In the genomic region with DNA sequence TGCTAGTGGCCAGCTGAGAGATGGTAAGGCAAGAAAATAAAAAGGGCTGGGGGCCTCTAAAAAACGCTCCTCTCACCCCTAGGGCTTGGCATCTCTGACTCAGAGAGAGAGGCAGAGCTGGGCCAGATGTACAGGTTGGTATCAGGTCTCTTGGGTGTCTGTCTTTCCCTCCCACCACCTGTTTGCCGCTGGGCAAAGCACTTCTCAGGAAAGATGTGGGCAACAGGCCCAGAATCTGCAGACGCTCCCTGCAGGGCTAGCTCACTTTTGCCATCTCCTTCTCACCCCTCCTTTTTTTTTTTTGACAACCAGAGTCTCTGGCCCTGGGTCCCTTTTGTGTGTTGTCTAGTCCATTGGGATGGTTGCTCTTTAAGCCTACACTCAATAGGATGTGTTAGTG, we compare ENCODE assay signal across 22 mouse cellular contexts. TPM values are rescaled to one million over a fixed set of nuclear protein-coding genes. Genes with fewer than 3 reads are reported as not detected.
A peak's percentile ranks its signal among the peaks of the same experiment; 100 is the strongest.
DNase-seq lines count a peak whose midpoint lies in the region; TF ChIP-seq lines count a peak whose summit lies in the region.
"Had no signal": no experiment of that assay in that cellular context is flagged by ENCODE, and none has a peak within 500 bp of the region (broad histone marks: within the 10 kb centered on the region; RNA-seq: fewer than 3 reads in every experiment).

No protein-coding gene starts in this region.

- dilution Hi-C loops in CH12.LX (cut with MboI; ENCODE audit: extremely low pct_ligation_motif_present, extremely low pct_unique_long_range_greater_than_20kb, low sequenced_read_pairs): no loop called here

- DNase-seq in cerebellum, adult 9-11 months: peak; percentile 56
- no peak for DNase-seq in cerebellum, postnatal 25 days
- DNase-seq in left cerebral cortex, postnatal 4 days: peak; percentile 57
- DNase-seq in left cerebral cortex, adult 2 months (ENCODE audit: extremely low spot score in 1 of 2, low spot score in 2 of 2): no peak
- no peak for DNase-seq in CH12.LX (ENCODE audit: extremely low read depth)
- no peak for DNase-seq in layer of hippocampus, adult 9-11 months
- DNase-seq in spleen, postnatal 4 days (ENCODE audit: low spot score in 2 of 2): no peak
- DNase-seq: adrenal gland, postnatal 14 days; cerebellum, postnatal 36 days; heart, postnatal 36 days; kidney, adult 8-10 months; kidney, postnatal 36 days; liver, embryonic 13.5 days; lung, postnatal 10 days; retina, postnatal 1 day had no signal

- no peak overlapping the region for H3K27ac ChIP-seq in left cerebral cortex, adult 2 months
- H3K27ac ChIP-seq in CH12.LX (ENCODE audit: insufficient read depth, low read depth): no peak overlapping the region
- peak overlapping the region; percentile 43 for H3K27ac ChIP-seq in embryonic fibroblast, embryonic 13.5 days (ENCODE audit: insufficient read depth, low read length)
- H3K27ac ChIP-seq: liver, embryonic 13.5 days had no signal

- peak; percentile 36; the same call in 1 of the 2 replicates for TF ChIP-seq EP300 in CH12.LX (IDR thresholded peaks at IDR 0.05; ENCODE audit: low read length)

- H3K4me1 ChIP-seq in CH12.LX (ENCODE audit: control insufficient read depth in 1 of 2, insufficient read depth in 2 of 2): peaks cover 12 to 41% of the 10 kb centered on the region in 2 experiments
- H3K4me1 ChIP-seq in embryonic fibroblast, embryonic 13.5 days (ENCODE audit: control insufficient read depth, insufficient read depth, low read length): peaks cover 5% of the 10 kb centered on the region; the same call in 1 of the 2 replicates

- TF ChIP-seq CTCF in left cerebral cortex, adult 2 months (IDR thresholded peaks at IDR 0.05): no peak
- no peak for TF ChIP-seq CTCF in CH12.LX (conservative IDR thresholded peaks at IDR 0.05 in 1 of 2, IDR thresholded peaks at IDR 0.05 in 1 of 2; ENCODE audit: low read depth in 2 of 2, low read length in 2 of 2)
- no peak for TF ChIP-seq CTCF in embryonic fibroblast, embryonic 13.5 days (IDR thresholded peaks at IDR 0.05; ENCODE audit: borderline replicate concordance, insufficient read depth, low read length)

- no peak overlapping the region; the same call in 1 of the 2 replicates for H3K4me2 ChIP-seq in CH12.LX (ENCODE audit: insufficient read depth, low read depth, poor library complexity, severe bottlenecking)

- no peaks in the 10 kb centered on the region for H3K27me3 ChIP-seq in CH12.LX (replicated peaks)
- H3K27me3 ChIP-seq: embryonic facial prominence, embryonic 12.5 days; forebrain, embryonic 13.5 days; liver, embryonic 13.5 days; Patski had no signal

- no peaks in the 10 kb centered on the region for H3K9me3 ChIP-seq in CH12.LX (replicated peaks; ENCODE audit: low read length)
- H3K9me3 ChIP-seq: embryonic facial prominence, embryonic 12.5 days; forebrain, embryonic 13.5 days; heart, embryonic 13.5 days; liver, embryonic 13.5 days; megakaryocyte, embryonic 14.5 days had no signal

- H3K36me3 ChIP-seq in CH12.LX (replicated peaks in 1 of 2; ENCODE audit: control insufficient read depth in 1 of 2, insufficient read depth in 1 of 2, low read length in 1 of 2): no peaks in the 10 kb centered on the region
- H3K36me3 ChIP-seq: embryonic facial prominence, embryonic 12.5 days; heart, embryonic 13.5 days; liver, embryonic 13.5 days had no signal

- in situ Hi-C loops in CH12.LX (cut with MboI; ENCODE audit: low pct_ligation_motif_present, low pct_unique_long_range_greater_than_20kb, low sequenced_read_pairs): no loop called here

- H3K4me3 ChIP-seq in left cerebral cortex, adult 2 months: no peak overlapping the region
- H3K4me3 ChIP-seq in CH12.LX (replicated peaks in 1 of 3; ENCODE audit: low read depth in 2 of 3, low read length in 2 of 3, poor library complexity in 1 of 3): no peak overlapping the region
- no peak overlapping the region for H3K4me3 ChIP-seq in embryonic fibroblast, embryonic 13.5 days (ENCODE audit: insufficient read depth, low read length)
- H3K4me3 ChIP-seq: embryonic facial prominence, embryonic 12.5 days; heart, embryonic 13.5 days; megakaryocyte, embryonic 14.5 days had no signal

- no peak overlapping the region for H3K9ac ChIP-seq in CH12.LX (ENCODE audit: insufficient read depth, low read depth)
- H3K9ac ChIP-seq: liver, embryonic 13.5 days had no signal

- TF ChIP-seq RAD21 in CH12.LX (IDR thresholded peaks at IDR 0.05; ENCODE audit: low read depth, low read length): no peak

- TF ChIP-seq POLR2A in CH12.LX (IDR thresholded peaks at IDR 0.05; ENCODE audit: low read depth, low read length): no peak
- no peak for TF ChIP-seq POLR2A in embryonic fibroblast, embryonic 13.5 days (IDR thresholded peaks at IDR 0.05; ENCODE audit: low read depth, low read length)

- H3K79me2 ChIP-seq in CH12.LX (replicated peaks; ENCODE audit: control insufficient read depth, extremely low read depth, insufficient read depth, poor library complexity, severe bottlenecking): peaks cover 29% of the 10 kb centered on the region

- intact Hi-C loops in left cerebral cortex, postnatal 4 days (cut with DNase I): loop anchor here (10.0 kb wide), 1 partner anchor 56 kb away; no protein-coding TSS in a partner anchor
- intact Hi-C loops in left cerebral cortex, adult 2 months (cut with DNase I): loop anchor here (5.0 kb wide), 2 partner anchors 43 to 97 kb away; a partner anchor contains a TSS

TF ChIP-seq in CH12.LX, 34 proteins besides CTCF, POLR2A, EP300 and RAD21:
- TF ChIP-seq GABPA (IDR thresholded peaks at IDR 0.05; ENCODE audit: insufficient replicate concordance, low read depth, low read length) (no peak), MAFK (IDR thresholded peaks at IDR 0.05; ENCODE audit: insufficient replicate concordance, low read length) (no peak), IRF4 (IDR thresholded peaks at IDR 0.05; ENCODE audit: low read depth, low read length) (no peak), TCF12 (IDR thresholded peaks at IDR 0.05; ENCODE audit: low read depth, low read length) (peak; percentile 43; the same call in 1 of the 2 replicates), ZC3H11A (IDR thresholded peaks at IDR 0.05; ENCODE audit: low read depth, low read length) (no peak), SMC3 (IDR thresholded peaks at IDR 0.05; ENCODE audit: low read depth, low read length) (no peak), ETS1 (conservative IDR thresholded peaks at IDR 0.05; ENCODE audit: low read depth, low read length) (no peak), RCOR1 (conservative IDR thresholded peaks at IDR 0.05; ENCODE audit: low read depth, low read length) (peak; percentile 43; the same call in 1 of the 2 replicates), MAX (IDR thresholded peaks at IDR 0.05; ENCODE audit: low read length) (no peak), KAT2A (IDR thresholded peaks at IDR 0.05; ENCODE audit: insufficient replicate concordance, low read length) (no peak), JUN (IDR thresholded peaks at IDR 0.05; ENCODE audit: insufficient read depth, low read depth, low read length) (no peak), ZNF384 (IDR thresholded peaks at IDR 0.05; ENCODE audit: low read depth, low read length) (peak; percentile 65), MXI1 (IDR thresholded peaks at IDR 0.05; ENCODE audit: low read depth, low read length) (no peak), USF1 (IDR thresholded peaks at IDR 0.05; ENCODE audit: low read depth, low read length) (no peak), UBTF (IDR thresholded peaks at IDR 0.05; ENCODE audit: low read depth, low read length) (no peak)

RNA-seq across cellular contexts. Expression of a gene that starts 1.6 kb away (rescaled TPM):
- 1 to 10 TPM; 3.7 to 4.3 TPM for total RNA-seq in left cerebral cortex, postnatal 4 days (2021)
- 1 to 10 TPM; 4.4 to 4.9 TPM for total RNA-seq in left cerebral cortex, adult 2 months (2021)
- total RNA-seq in CH12.LX (2012; rRNA removed): 9.9 TPM in 2 replicates
- total RNA-seq in CH12.LX (2014; rRNA removed): 4.2 and 4.5 TPM in 2 replicates
- 9.0 and 11.2 TPM in 2 replicates for polyA plus RNA-seq in CH12.LX (2012; ENCODE audit: insufficient read length, low read depth)
- polyA plus RNA-seq in embryonic fibroblast, embryonic 13.5 days (2011; ENCODE audit: insufficient read length, low read depth, missing spikeins): 8.4 and 8.5 TPM in 2 replicates

RNA-seq across cellular contexts. Expression of a gene that starts 50.7 kb away (rescaled TPM):
- 1 to 10 TPM; 1.4 to 2.0 TPM for total RNA-seq in left cerebral cortex, postnatal 4 days (2021)
- total RNA-seq in left cerebral cortex, adult 2 months (2021): 1 to 10 TPM; 1.7 to 2.9 TPM
- total RNA-seq in CH12.LX (2012; rRNA removed) (not detected in 2 replicates), CH12.LX (2014; rRNA removed) (not detected in 2 replicates)
- polyA plus RNA-seq in CH12.LX (2012; ENCODE audit: insufficient read length, low read depth): not detected in 2 replicates
- polyA plus RNA-seq in embryonic fibroblast, embryonic 13.5 days (2011; ENCODE audit: insufficient read length, low read depth, missing spikeins): not detected in 2 replicates
- total RNA-seq: adrenal gland, postnatal 14 days; heart, postnatal 36 days had no signal
- polyA plus RNA-seq: activated CD4-positive, CD25-positive, alpha-beta regulatory T cell, adult 4 months; embryonic facial prominence, embryonic 12.5 days; forebrain, embryonic 13.5 days; heart, embryonic 13.5 days; liver, embryonic 13.5 days; Patski had no signal

Comparison
In these comparisons a context has a peak if more than half of its experiments do, and no peak if none do; other contexts are left out.
1. DNase-seq: peak in cerebellum, adult 9-11 months (single experiment) and left cerebral cortex, postnatal 4 days (single experiment); none in cerebellum, postnatal 25 days (0 of 2), left cerebral cortex, adult 2 months (0 of 2), CH12.LX (single experiment), layer of hippocampus, adult 9-11 months (single experiment) and spleen, postnatal 4 days (0 of 2).